Mouse (Mus musculus) lung, postnatal 36 days (tissue): ENCODE results near the gene Exoc2.

Experiments
- DNase-seq: peaks from one replicate; pipeline ENCODE4 v3.0.0; 2022; ENCODE audit warnings: mixed read lengths

Exoc2 gene

GRCm38 (mm10) chr13:30764014-30764740 lies 209.7 kb downstream of the Exoc2 start:
- DNase-seq: peak; percentile 83
